Mouse (Mus musculus) spleen, postnatal 36 days (tissue): ENCODE measurements at regions not wholly inside any gene's neighbourhood (a gene's known extent, or its start where the extent isn't known, plus 50 kb on each side); places are given as distances from the start of the nearest gene placed in this dataset.

Source experiments
- DNase-seq, 2 experiments: peaks; one replicate each; pipeline ENCODE4 v3.0.0; 2022; ENCODE audit warnings: low spot score in 2 of 2, mixed read lengths in 1 of 2

GRCm38 (mm10) chr16:90666271-90666986, 60.8 kb downstream of the Mis18a start:
- no peak for DNase-seq

DNA sequence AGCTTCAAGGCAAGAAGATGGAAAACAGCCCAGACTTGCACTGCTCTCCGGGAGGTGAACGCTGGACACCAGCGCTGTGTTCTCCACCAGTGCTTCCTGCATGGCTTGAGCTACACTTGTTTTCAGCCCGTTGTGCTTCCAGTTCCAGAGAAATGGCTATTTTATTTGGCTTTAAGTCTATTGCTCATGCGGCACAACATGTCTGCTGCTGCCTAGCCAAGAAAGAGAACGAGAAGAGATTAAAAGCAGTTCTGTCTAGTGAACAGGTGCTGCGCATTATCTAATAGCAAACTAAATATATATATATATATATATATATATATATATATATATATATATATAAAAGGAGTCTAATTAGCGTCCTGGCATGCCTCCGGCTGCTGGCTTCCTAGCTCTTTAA, 63.1 kb downstream of the Mis18a start:
- DNase-seq, result no peak

DNA sequence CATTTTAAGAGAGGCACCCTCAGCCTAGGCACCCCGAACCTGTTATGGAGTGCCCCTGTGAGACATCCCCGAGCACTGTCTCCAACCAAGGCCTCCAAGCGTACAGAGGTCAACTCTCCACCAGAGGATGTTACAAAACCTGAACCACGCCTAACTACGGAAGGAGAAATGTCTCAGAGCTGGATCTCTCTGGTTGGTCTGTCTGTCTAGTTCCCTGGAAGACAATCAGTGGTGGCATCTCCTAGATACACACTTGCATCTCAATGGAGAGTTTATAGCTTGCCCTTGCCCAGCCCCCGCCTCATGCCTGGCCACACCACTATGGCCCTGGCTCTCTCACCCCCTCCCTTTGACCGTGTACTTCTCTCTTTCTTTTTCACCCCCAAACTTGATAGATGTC, 69.2 kb downstream of the Mis18a start:
- DNase-seq, result no peak

- DNase-seq, result no peak
These were observed 70.2 kb downstream of the Mis18a start for GRCm38 (mm10) chr16:90657027-90657426.

DNA sequence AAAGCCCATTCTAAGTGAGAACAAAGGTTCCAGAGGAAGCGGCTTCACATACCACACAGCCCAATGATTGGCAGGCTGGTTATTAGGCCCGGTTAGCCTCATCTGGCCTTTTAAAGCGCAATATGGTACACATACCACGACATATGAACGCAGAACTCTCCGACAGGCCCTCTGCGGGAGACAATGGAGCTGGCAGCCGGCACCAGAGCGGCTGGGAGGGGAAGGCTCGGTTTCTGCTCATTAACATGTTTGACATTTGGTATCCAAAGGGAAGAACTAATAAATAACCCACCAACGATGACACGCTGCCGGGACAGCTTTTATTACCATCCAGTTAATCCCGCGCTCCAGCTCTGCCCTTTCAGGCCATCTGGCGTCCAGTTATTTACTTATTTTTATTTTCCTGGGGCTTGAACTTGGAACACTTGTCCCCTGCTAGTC, 70.6 kb downstream of the Mis18a start:
- no peak for DNase-seq

DNA sequence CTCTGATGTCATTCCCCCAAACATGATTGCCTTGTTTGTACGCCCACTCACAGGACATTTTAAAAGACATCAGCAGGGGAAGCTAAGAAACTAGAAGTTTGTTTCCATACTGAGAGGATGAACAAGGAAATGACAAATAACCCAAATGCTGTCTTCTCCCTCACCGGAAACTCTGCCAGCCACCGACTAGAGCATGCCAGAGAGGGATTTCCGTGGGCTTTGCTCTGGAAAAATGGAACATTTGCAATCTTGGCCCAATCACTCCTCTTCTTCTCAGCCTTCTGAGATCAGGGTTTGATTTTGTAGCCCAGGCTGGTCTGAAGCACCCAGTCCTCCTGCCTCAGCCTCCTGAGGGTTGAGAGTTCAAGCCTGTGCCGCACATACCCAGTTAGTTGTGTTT, 72.4 kb downstream of the Mis18a start:
- no peak for DNase-seq

DNA sequence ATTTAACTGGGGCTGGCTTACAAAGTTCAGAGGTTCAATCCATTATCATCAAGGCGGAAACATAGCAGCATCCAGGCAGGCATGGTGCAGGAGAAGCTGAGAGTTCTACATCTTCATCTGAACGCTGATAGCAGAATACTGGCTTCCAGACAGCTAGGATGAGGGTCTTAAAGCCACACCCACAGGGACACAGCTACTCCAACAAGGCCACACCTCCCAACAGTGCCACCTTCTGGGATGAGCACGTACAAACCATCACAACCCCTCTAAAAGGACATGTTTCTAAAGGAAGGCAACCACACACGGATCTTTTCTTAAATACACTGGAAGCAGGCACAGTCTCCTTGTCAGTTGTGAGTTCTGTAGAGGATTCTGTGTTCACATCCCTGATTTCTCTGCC, 74.4 kb downstream of the Mis18a start:
- DNase-seq, result no peak

GRCm38 (mm10) chr16:90648161-90648560, 79.0 kb downstream of the Mis18a start:
- DNase-seq, result no peak

GRCm38 (mm10) chr16:90642671-90643070, 84.5 kb downstream of the Mis18a start:
- no peak for DNase-seq

DNA sequence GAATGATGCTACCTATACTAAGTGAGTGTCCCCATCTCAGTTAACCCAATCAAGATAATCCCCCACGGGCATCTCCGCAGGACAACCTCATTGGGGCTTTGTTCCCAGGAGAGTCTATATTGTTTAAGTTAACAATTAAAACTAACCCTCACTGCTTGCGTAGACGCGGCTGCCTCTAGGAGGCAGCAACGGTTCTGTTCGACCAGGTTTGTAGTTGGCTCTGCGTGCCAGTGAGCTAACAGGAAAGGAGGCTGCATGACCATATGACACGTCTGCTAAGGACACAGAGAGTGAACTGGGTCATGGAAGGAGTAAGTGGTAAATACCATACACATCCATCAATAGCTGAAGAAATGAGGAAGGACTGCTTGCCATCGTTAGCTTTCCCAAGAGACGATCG, 92.0 kb downstream of the Mis18a start:
- no peak for DNase-seq

GRCm38 (mm10) chr16:90629976-90630375, 97.2 kb downstream of the Mis18a start:
- no peak for DNase-seq

DNA sequence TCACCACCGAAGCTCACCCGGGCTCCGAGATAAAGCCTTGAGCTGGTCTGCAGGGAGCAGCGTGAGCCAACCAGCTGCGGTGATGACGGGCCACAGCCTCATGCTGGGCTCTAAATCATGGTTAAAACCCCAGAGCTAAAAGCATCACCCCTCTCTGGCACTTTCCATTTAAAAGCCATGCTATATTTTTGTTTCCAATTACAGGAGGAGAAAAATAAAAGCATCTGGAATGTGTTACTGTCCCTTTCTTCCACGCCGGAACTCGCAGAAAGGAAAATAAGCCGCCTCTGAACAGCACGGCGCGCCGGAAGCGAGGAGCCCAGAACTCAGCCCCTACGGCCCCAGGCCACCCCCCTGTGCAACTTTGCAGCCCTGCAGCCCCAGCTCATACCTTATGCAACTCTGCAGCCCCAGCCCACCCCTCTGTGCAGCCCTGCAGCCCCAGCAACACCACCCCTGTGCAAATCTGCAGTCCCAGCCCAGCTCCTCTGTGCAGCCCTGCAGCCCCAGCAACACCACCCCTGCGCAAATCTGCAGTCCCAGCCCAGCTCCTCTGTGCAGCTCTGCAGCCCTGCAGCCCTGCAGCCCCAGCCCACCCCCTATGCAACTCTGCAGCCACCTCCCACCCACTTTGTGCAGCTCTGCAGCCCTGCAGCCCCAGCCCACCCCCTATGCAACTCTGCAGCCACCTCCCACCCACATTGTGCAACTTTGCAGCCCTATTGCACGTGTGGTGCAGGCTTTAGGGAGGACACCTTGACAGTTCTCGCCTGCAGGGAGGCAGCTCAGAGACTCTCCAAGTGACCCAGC, 97.9 kb downstream of the Mis18a start:
- DNase-seq, result no peak

GRCm38 (mm10) chr16:90628605-90629120, 98.5 kb downstream of the Mis18a start:
- DNase-seq, result no peak

DNA sequence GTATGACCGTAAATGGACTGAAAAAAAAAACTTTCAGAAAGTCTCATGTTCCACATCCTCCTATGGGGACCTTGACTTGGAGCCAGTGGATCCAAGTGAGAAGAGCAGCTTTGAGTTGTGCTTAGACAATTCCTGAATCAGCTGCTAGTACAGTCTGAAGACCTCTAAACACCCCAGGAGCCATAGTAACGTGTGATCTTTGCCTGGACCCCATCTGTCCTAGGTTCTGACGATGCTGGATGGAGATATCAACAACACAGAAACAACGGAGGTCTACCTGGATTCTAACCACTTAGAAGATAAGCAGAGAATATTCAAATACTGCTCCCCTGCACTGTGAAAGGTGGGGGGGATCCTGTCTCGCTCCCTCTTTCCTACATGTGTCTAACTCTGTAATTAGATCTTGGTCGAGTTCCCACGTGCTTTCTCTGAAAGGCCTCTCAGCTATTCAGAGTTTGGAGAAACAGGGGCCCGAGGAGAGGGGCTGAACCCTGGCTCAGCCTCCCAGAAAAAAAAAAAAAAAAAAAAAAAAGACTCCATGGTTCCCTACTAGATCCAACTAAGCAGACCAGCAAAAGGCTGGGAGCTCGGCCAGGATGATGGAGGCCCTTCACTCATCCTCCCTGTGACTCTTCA, 101.1 kb downstream of the Mis18a start:
- no peak for DNase-seq

- no peak for DNase-seq
These were observed 101.7 kb downstream of the Mis18a start for GRCm38 (mm10) chr16:90625301-90626034.

- DNase-seq, result peak; percentile 12 to 16
These were observed 103.1 kb downstream of the Mis18a start for GRCm38 (mm10) chr16:90624039-90624625.

- no peak for DNase-seq
These were observed 104.5 kb downstream of the Mis18a start for GRCm38 (mm10) chr16:90622677-90623225.

DNA sequence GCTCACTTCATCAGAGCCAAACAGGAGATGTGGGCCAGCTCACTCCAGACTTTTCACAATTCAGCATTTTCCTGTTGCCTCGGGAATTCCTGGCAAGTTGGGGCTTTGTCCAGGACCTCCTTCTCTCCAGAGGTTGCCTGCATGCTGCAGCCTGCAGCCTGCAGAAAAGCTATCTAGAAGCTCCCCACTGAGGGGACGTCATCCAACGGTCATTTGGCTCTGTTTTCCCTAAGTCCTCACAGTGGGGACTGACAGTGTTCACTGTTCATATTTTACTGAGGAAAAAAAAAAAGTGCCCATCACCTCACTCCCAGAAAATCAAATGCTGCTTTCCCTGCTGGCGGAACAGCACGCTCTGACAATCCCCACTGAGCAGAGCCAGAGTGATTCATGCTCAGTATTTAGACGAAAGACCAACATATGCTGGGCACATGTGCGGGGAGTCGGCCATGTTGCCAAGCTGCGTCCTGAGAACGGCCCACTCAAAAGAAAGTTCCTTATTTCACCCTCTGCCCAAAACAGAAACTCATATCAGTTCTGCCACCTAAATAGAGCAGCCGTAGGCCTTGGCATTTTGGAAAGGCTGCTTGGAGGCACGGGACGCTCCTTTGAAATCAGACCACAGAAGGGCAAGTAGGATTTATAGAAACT, 105.3 kb downstream of the Mis18a start:
- DNase-seq, result no peak

DNA sequence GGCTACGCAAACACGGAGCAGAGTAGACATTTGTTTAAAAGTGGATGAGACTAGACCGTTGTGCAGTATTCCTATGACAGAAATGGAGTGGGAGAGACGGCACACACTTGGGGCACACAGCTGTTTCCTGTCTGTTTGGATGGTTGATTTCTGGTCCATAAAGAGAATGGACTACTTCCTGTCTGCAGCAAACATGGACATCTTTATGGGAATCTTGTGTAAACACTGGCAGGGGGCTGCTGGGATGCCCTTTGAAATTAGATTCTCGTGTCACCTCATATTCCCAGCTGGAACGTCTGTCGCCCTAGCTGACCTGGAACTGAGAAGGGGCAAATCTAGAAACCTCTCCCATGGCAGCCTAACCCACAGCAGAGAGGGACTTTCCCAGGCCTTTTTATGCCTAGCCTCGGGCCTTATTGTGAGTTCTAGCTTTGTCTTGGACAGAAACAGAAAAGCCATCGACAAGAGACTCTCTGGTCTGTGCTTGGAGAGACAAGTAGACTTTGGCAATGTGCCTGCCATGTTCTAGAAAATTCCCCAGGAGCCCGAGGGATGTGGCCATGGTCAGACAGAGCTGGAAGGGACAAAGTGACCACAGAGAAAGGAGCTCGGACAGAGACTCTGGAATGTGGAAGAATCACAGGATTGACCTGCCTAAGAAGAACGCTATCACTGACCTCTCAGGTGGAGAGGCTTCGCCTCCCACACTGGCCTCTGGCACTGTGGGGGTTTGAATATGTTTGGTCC, 107.5 kb downstream of the Mis18a start:
- DNase-seq, result no peak

DNA sequence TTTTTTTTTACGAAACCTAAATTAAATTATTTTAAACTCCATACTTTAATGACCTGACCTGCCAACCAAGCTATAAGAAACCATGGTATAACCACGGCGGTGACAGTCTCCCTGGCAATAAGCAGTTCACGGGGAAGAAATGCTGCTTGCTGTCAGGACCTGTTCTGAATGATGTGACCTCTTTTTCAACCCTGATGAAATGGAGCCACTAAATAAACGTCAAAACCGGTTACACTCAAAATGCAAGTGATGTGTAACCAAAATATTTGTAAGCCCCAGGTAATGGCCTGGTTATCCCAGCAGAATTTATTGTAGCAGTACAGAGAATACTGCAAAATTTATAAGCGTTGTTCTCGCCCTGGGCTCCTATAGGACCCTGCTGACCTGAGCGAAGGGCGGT, 111.4 kb downstream of the Mis18a start:
- DNase-seq, result no peak
